Mouse (Mus musculus) embryonic fibroblast, embryonic 13.5 days (primary cell): ENCODE measurements around the gene Acer3. TPM values are rescaled to one million over a fixed set of nuclear protein-coding genes. Genes with fewer than 3 reads are reported as not detected.
A peak's percentile ranks its signal among the peaks of the same experiment; 100 is the strongest.

Experiments
- H3K27ac ChIP-seq: 2 replicates; pipeline ENCODE4 v1.5.1; 2012; ENCODE audit warnings: low read length, control low read depth, inconsistent platforms; ENCODE audit not compliant: insufficient read depth
- H3K4me1 ChIP-seq: 2 replicates; pipeline ENCODE4 v1.6.1; 2011; ENCODE audit warnings: low read length; ENCODE audit not compliant: control insufficient read depth, insufficient read depth
- H3K4me3 ChIP-seq: 2 replicates; pipeline ENCODE4 v1.5.1; 2011; ENCODE audit warnings: mild to moderate bottlenecking, control low read depth, low read length; ENCODE audit not compliant: insufficient read depth
- CTCF ChIP-seq: IDR thresholded peaks from 2 replicates; pipeline ENCODE4 v1.5.1; 2011; ENCODE audit warnings: mild to moderate bottlenecking, control low read depth, low read length, moderate library complexity, borderline replicate concordance; ENCODE audit not compliant: insufficient read depth
- POLR2A ChIP-seq: IDR thresholded peaks from 2 replicates; pipeline ENCODE4 v1.6.1; 2011; ENCODE audit warnings: low read depth, mild to moderate bottlenecking, control low read depth, low read length, moderate library complexity
- polyA plus RNA-seq: library from polyadenylated mRNA; stranded (reverse); fragments of >200 nt; gene quantifications from 2 replicates; pipeline ENCODE4 v1.2.4, GENCODE M21; 2011; ENCODE audit warnings: low read depth; ENCODE audit not compliant: missing spikeins, insufficient read length

Gene Acer3
- 26.2 and 40.3 TPM in 2 replicates for polyA plus RNA-seq

DNA sequence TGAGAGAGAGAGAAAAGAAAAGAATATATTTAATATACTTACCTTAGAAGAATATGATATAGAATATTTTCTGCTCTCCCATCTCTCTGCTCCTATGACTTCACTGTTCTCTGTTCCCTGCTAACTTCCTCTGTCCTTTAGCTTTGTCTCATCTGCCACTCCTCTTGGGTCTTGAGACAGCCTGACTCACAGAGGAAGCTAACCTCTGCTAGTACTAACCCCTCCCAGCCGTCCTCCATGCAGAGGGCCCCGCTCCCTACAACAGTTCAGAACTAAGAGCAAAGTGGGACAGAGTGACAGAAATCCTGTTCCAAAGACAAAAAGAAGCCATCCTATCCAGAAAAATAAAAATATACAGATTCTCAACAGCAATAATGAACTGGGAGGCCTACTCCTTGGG, at the start of gene Acer3:
TSS of gene Acer3 (minus strand) at position 126 of the 400 bp plus-strand sequence.
- H3K27ac ChIP-seq: no peak within 1 kb of the TSS
- peaks cover 4% of the 10 kb centered on the region; the same call in 1 of the 2 replicates for H3K4me1 ChIP-seq
- TF ChIP-seq CTCF: no peak
- no peak for TF ChIP-seq POLR2A
- H3K4me3 ChIP-seq: no peak within 1 kb of the TSS

- H3K4me3 ChIP-seq: no peak overlapping the region
- no peaks in the 10 kb centered on the region for H3K4me1 ChIP-seq
- H3K27ac ChIP-seq: no peak overlapping the region
- TF ChIP-seq POLR2A (no peak), CTCF (no peak)
These were observed 48.9 kb upstream of the Acer3 start for GRCm38 (mm10) chr7:98369762-98370369.

GRCm38 (mm10) chr7:98361662-98362061, 40.7 kb upstream of the Acer3 start:
- Histone ChIP-seq H3K4me1 (peaks cover 3% of the 10 kb centered on the region; the same call in 1 of the 2 replicates), H3K27ac (peak overlapping the region; percentile 90), H3K4me3 (0 out of 2 replicates have a peak overlapping the region, but pooled peaks have one; percentile 8)
- TF ChIP-seq CTCF (no peak), POLR2A (no peak)

DNA sequence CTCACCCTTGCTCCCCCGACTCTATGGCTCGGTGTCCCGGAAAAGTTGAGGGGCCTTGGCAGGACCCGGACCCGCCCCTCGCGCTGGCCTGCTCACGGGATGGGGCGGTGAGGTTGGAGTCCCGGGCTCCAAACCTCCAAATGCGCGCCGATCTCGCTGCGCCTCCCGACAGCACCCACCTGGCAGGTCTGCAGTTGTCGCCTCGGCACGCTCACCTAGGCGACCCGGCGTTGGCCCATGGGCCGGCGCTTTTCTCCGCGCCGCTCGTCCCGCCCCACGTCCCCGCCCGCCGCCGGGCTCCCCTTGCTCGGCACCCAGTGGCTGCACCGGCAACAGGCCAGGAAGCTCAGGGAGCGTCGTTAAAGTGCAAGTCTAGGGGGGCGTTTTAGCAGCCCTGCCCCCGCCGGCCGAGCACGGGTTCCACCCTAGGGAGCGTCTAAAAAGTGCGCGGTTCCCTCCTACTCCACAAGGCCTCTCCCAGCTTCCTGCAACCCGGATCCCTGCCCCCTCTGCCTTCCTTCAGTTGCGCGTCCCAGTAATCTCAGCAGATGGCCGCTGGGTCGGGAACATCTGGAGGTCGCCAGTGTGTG, 40.1 kb upstream of the Acer3 start, which contains the start of gene Tsku:
TSS of gene Tsku (minus strand) at position 266 of the 590 bp plus-strand sequence.
- Histone ChIP-seq H3K27ac (peak within 1 kb of the TSS; percentile 94), H3K4me1 (peaks cover 6% of the 10 kb centered on the region; the same call in 1 of the 2 replicates), H3K4me3 (peak within 1 kb of the TSS; percentile 94)
- TF ChIP-seq CTCF: no peak
- peak; percentile 93 for TF ChIP-seq POLR2A

DNA sequence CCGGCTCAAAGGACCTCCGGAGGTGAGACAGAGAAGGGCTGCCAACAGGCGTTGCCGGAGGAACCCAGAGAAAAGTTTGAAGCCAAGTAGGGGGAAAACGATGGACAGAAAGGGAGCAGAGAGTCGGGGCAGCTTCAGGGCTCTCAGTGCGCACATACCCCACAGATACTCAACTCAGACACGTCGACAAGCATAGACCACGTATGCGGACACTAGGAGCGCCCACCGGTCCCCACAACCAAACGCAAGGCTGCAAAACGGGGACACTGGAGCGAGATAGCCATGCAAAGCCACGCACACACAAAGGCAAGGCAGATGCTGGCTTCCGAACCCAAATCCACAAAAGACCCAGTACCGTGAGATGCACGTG, 39.6 kb upstream of the Acer3 start:
- peak overlapping the region; percentile 94 for H3K27ac ChIP-seq
- H3K4me1 ChIP-seq: peaks cover 11% of the 10 kb centered on the region
- peak overlapping the region; percentile 94 for H3K4me3 ChIP-seq
- TF ChIP-seq CTCF: no peak
- TF ChIP-seq POLR2A: peak; percentile 50

GRCm38 (mm10) chr7:98359951-98360620, 39.1 kb upstream of the Acer3 start:
- Histone ChIP-seq H3K27ac (peak overlapping the region; percentile 94), H3K4me1 (peaks cover 14% of the 10 kb centered on the region)
- TF ChIP-seq POLR2A (peak; percentile 57), CTCF (no peak)

DNA sequence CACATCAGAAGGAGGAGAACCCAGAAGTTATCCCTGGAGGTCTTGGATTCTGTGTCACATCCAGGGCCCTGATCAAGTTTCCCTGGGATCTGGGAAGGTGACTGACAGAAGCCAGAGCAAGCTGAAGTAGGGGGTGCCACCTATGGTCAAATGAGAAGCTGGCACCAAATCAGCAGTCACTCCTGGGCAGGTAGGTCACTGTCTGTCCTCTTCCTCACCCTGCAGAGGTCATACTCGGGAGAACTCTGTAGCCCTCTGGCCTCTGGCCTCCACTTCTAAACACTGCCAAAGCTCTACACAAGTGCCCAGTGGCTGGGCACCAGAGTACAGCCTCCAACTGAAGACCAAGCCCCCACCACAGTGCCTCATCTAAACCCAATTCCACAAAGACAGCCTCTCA, 37.0 kb upstream of the Acer3 start:
- 0 out of 2 replicates have a peak overlapping the region, but pooled peaks have one; percentile 94 for H3K4me3 ChIP-seq
- no peak for TF ChIP-seq CTCF
- no peak for TF ChIP-seq POLR2A
- no peak overlapping the region for H3K27ac ChIP-seq
- H3K4me1 ChIP-seq: peaks cover 17% of the 10 kb centered on the region

More at GRCm38 (mm10) chr7:98359951-98360620, 39.1 kb upstream of the Acer3 start:
- peak overlapping the region; percentile 94 for H3K4me3 ChIP-seq

DNA sequence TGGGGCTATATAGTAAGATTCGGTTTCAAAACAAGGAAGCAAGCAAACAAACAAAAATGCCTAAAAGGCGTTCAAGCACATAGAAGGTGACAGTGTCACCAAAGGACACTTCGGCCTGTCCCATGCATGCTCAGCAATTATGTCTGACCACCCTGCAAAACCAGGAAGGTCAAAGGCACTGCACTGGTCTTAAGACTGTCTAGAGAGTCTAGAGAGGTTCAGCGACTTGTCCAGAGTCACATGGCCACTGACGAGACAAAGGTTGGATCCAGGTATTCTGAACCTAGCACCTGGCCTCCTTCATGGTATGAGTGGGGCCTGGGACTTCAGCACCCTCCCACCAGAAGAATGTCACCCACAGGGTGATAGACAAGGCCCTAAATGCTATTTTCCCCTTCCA, 36.3 kb upstream of the Acer3 start:
- no peak overlapping the region for H3K27ac ChIP-seq
- no peak overlapping the region for H3K4me3 ChIP-seq
- peaks cover 17% of the 10 kb centered on the region for H3K4me1 ChIP-seq
- TF ChIP-seq POLR2A (no peak), CTCF (no peak)

DNA sequence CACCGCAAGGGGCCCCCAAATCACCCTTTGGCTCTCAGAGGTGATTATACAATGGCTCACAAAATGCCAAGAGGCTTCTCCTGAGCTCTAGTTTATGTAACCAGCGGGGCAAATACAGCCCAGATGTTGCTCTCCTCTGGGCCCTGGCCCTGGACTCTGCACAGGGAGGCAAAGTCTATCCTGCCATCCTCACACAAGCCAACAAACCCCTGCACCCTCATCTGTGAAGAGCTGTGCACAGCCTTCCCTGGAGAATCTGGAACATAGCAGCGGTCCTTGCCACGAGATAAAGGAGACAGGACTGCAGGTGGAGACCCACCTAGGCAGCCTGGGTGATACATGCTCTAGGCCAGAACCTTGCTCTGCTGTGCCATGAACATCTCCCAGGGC, 33.9 kb upstream of the Acer3 start:
- Histone ChIP-seq H3K4me3 (no peak overlapping the region), H3K4me1 (peaks cover 17% of the 10 kb centered on the region)

More for the DNA sequence above, 33.9 kb upstream of the Acer3 start:
- no peak overlapping the region for H3K27ac ChIP-seq
- TF ChIP-seq CTCF: no peak
- TF ChIP-seq POLR2A: no peak
